Mouse (Mus musculus): ENCODE data around the gene Chtop. TPM values are rescaled to one million over a fixed set of nuclear protein-coding genes. Genes with fewer than 3 reads are reported as not detected.

Gene Chtop
- polyA plus RNA-seq, 1 experiment from 2014 or later = 210 TPM

DNA sequence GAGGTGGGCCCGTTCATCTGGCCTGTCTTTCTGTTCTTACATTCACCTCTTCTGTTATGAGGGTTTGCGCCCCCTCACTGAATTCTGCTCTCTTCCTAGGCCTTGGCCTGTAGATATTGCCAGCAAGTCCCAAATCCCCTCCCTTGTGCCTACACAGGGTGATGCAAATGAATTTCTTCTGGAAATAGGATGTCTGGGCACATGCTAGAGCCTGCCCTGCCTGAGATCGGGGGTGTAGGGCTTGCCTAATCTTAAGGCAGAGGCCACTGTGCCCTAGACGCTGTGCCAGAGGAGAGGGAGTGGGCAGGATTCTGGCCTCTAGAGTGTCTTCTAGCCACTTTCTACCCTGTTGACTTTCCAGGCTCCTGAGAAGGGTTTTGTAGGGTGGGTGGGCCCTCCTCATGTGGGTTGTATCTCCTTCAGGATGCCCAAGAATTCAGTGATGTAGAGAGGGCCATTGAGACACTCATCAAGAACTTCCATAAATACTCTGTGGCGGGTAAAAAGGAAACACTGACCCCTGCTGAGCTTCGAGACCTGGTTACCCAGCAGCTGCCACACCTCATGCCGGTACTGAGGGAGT, 18.1 kb upstream of the Chtop start:
- Histone ChIP-seq H3K4me3 (replicated peaks) (no peak overlapping the region), H3K36me3 (no peaks in the 10 kb centered on the region), H3K4me1 (replicated peaks) (no peaks in the 10 kb centered on the region), H3K9me3 (no peaks in the 10 kb centered on the region), H3K27me3 (0 out of 2 replicates have a peak, but pooled peaks cover 7% of the 10 kb centered on the region), H3K9ac (replicated peaks) (no peak overlapping the region), H3K27ac (no peak overlapping the region), H3K4me2 (no peak overlapping the region)
- ATAC-seq (ENCODE audit: insufficient number of reproducible peaks, insufficient read depth, low FRiP score, low TSS enrichment, low read depth) = no peak
- WGBS = 90% methylated on average over 7 of the region's 7 CpGs

DNA sequence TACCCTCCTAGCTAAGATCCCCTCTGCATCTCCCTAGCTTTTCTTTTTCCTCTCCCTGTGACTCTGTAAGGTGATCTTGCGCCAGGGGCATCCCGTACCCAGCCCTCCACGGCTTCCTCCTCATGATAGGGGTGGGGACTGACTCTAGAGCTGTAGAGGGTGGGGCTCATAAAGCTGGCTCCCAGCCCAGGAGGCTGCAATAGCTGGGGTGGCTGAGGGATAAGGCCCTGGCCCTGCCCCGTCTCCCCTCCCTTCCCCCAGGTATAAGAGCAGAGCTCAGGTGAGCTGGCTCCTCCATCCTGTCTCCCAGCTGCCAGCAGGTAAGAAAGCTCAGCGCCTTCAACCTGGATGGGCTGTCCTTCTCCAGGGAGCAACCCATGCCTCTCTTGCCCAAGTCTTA, 17.3 kb upstream of the Chtop start, which contains the start of gene S100a14:
Gene S100a14, plus strand, starts transcription at position 277 of the 400 bp plus-strand sequence.
- Histone ChIP-seq H3K27me3 (0 out of 2 replicates have a peak, but pooled peaks cover 7% of the 10 kb centered on the region), H3K27ac (no peak within 1 kb of the TSS), H3K36me3 (no peaks in the 10 kb centered on the region), H3K9me3 (no peaks in the 10 kb centered on the region), H3K4me1 (replicated peaks) (no peaks in the 10 kb centered on the region), H3K9ac (replicated peaks) (no peak within 1 kb of the TSS), H3K4me2 (no peak within 1 kb of the TSS), H3K4me3 (replicated peaks) (no peak within 1 kb of the TSS)
- ATAC-seq (ENCODE audit: insufficient number of reproducible peaks, insufficient read depth, low FRiP score, low TSS enrichment, low read depth) = no peak
- WGBS = 65% methylated on average over 5 of the region's 5 CpGs

DNA sequence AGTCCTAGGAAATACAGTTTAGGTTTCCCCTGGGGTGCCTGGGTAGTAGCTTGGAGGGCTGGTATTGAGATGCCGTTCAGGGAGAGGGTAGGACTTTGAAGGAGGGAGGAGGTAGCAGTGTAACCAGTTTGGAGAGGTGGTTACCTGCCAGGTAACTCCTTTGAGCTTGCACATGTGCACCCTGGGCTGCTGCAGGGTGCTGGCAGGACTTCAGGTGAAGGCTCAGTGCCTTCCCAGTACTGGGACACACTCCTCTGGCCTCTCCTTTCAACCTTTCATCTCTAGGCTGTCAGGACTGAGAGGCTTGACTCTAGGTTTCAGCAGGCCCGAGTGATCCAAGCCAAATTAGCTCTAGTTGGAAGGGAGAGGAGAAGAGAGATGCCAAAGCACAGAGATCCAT, 16.8 kb upstream of the Chtop start:
- H3K9me3 ChIP-seq = no peaks in the 10 kb centered on the region
- H3K27me3 ChIP-seq = 0 out of 2 replicates have a peak, but pooled peaks cover 7% of the 10 kb centered on the region
- no peaks in the 10 kb centered on the region for H3K4me1 ChIP-seq (replicated peaks)
- no peak overlapping the region for H3K4me2 ChIP-seq
- H3K27ac ChIP-seq = no peak overlapping the region
- no peak for ATAC-seq (ENCODE audit: insufficient number of reproducible peaks, insufficient read depth, low FRiP score, low TSS enrichment, low read depth)
- H3K36me3 ChIP-seq = no peaks in the 10 kb centered on the region
- no peak overlapping the region for H3K4me3 ChIP-seq (replicated peaks)
- 69% methylated on average over 2 of the region's 2 CpGs for WGBS
- no peak overlapping the region for H3K9ac ChIP-seq (replicated peaks)

- Histone ChIP-seq H3K27me3 (0 out of 2 replicates have a peak, but pooled peaks cover 7% of the 10 kb centered on the region), H3K4me1 (replicated peaks) (no peaks in the 10 kb centered on the region), H3K27ac (no peak overlapping the region), H3K4me2 (no peak overlapping the region), H3K9me3 (no peaks in the 10 kb centered on the region), H3K9ac (replicated peaks) (no peak overlapping the region), H3K36me3 (no peaks in the 10 kb centered on the region), H3K4me3 (replicated peaks) (no peak overlapping the region)
- ATAC-seq (ENCODE audit: insufficient number of reproducible peaks, insufficient read depth, low FRiP score, low TSS enrichment, low read depth) = no peak
- 69% methylated on average over 4 of the region's 4 CpGs for WGBS
These were observed 16.1 kb upstream of the Chtop start for GRCm38 (mm10) chr3:90525421-90525820.

GRCm38 (mm10) chr3:90517711-90518110, 8.4 kb upstream of the Chtop start:
- no peak for ATAC-seq (ENCODE audit: insufficient number of reproducible peaks, insufficient read depth, low FRiP score, low TSS enrichment, low read depth)
- H3K4me3 ChIP-seq (replicated peaks) = no peak overlapping the region
- no peaks in the 10 kb centered on the region for H3K36me3 ChIP-seq
- no peaks in the 10 kb centered on the region for H3K9me3 ChIP-seq
- H3K27ac ChIP-seq = no peak overlapping the region
- peaks cover 17% of the 10 kb centered on the region for H3K27me3 ChIP-seq
- H3K9ac ChIP-seq (replicated peaks) = no peak overlapping the region
- 81% methylated on average over 4 of the region's 4 CpGs for WGBS
- no peak overlapping the region for H3K4me2 ChIP-seq
- H3K4me1 ChIP-seq (replicated peaks) = peaks cover 11% of the 10 kb centered on the region; the same call in 1 of the 2 replicates

DNA sequence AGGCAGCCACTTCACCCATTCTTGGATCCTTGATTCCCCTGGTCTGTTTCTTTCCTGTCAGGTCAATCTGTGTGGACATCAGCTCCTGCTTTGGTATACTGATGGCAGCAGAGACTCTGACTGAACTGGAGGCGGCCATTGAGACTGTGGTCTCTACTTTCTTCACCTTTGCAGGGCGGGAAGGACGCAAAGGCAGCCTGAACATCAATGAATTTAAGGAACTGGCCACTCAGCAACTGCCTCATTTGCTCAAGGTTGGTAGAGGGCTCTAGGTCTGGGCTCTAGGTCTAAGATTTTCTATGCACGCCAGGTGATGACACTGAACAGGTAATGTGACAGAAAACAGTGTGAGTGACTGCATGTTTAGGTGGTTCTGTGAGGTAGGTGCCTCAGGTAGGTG, 6.5 kb upstream of the Chtop start:
- H3K9ac ChIP-seq (replicated peaks) = no peak overlapping the region
- no peaks in the 10 kb centered on the region for H3K9me3 ChIP-seq
- WGBS = 87% methylated on average over 4 of the region's 4 CpGs
- peaks cover 11% of the 10 kb centered on the region; the same call in 1 of the 2 replicates for H3K4me1 ChIP-seq (replicated peaks)
- no peak overlapping the region for H3K4me3 ChIP-seq (replicated peaks)
- no peak overlapping the region for H3K27ac ChIP-seq
- H3K36me3 ChIP-seq = 0 out of 2 replicates have a peak, but pooled peaks cover 4% of the 10 kb centered on the region
- H3K4me2 ChIP-seq = no peak overlapping the region
- no peak for ATAC-seq (ENCODE audit: insufficient number of reproducible peaks, insufficient read depth, low FRiP score, low TSS enrichment, low read depth)
- peaks cover 25% of the 10 kb centered on the region for H3K27me3 ChIP-seq

DNA sequence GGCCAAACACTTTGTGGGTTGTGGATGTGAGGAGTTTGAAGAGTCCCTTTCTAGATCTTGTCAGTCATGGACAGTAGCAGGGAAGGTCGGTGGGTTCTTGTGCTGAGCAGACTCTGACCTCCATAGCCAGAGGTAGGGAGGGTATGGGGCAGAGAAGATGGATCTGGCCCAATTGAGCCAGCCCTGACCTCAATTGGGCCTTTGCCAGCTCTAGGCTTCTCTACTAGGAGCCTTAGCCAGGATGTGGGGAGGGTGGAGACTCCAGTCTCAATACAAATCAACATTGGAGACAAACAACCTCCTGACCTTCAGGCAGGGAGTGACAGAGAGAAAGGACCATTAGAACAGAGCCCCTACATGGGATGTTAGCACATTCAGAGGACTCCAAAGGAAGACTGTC, 5.9 kb upstream of the Chtop start:
- ATAC-seq (ENCODE audit: insufficient number of reproducible peaks, insufficient read depth, low FRiP score, low TSS enrichment, low read depth) = 0 out of 2 replicates have a peak, but pooled peaks have one; percentile 11
- Histone ChIP-seq H3K27me3 (peaks cover 25% of the 10 kb centered on the region), H3K4me1 (replicated peaks) (peaks cover 11% of the 10 kb centered on the region; the same call in 1 of the 2 replicates), H3K27ac (no peak overlapping the region), H3K36me3 (0 out of 2 replicates have a peak, but pooled peaks cover 4% of the 10 kb centered on the region), H3K9ac (replicated peaks) (peak overlapping the region; percentile 46; the same call in 1 of the 2 replicates), H3K4me2 (peak overlapping the region; percentile 74), H3K9me3 (no peaks in the 10 kb centered on the region), H3K4me3 (replicated peaks) (peak overlapping the region; percentile 35)
- WGBS = 42% methylated on average over 1 of the region's 1 CpGs

GRCm38 (mm10) chr3:90514691-90515090, 5.4 kb upstream of the Chtop start:
- 2% methylated on average over 10 of the region's 10 CpGs for WGBS
- Histone ChIP-seq H3K4me1 (replicated peaks) (peaks cover 11% of the 10 kb centered on the region; the same call in 1 of the 2 replicates), H3K9ac (replicated peaks) (peak overlapping the region; percentile 46; the same call in 1 of the 2 replicates), H3K4me3 (replicated peaks) (peak overlapping the region; percentile 35), H3K27me3 (peaks cover 25% of the 10 kb centered on the region), H3K4me2 (peak overlapping the region; percentile 74), H3K9me3 (no peaks in the 10 kb centered on the region), H3K27ac (no peak overlapping the region), H3K36me3 (0 out of 2 replicates have a peak, but pooled peaks cover 4% of the 10 kb centered on the region)
- peak; percentile 56; the same call in 1 of the 2 replicates for ATAC-seq (ENCODE audit: insufficient number of reproducible peaks, insufficient read depth, low FRiP score, low TSS enrichment, low read depth)

DNA sequence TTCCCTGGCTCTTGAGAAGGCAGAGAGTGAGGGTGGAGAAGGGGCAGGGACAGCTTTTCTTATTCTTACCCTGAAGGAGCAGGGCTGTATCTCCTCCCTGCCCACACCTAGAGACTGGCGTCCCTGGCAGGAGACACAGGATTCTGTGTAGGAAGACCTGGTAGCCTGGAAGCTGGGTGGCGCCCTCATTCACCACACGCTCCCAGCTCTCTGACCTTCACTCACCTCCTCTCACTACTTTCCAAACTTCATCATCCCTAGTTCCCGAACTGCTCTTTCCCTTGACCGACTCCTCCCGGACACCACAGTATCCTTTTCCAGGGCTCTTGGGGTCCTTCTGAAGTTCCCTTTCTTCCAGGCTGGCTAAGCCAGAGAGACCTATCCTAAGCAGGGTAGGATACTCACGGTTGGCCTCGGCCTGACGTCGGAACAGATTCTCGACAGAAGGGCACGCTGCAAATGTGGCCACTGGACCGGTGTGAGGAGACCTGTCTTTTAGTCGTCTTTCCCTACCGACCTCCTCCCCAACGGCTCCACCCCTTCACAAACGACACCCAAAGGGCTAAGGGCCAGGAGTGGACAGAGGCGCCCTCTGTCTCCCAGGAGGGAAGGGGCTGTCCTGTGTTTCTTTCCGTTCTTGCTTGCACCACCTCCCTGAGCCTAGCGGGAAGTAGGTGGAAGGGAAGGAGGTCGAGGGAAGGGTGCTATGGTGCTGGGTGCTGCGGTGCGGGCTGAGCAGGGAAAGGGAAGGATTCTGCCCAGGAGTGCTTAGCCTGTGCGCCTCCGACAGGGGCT, 4.7 kb upstream of the Chtop start, which contains the start of the genes S100a1 and S100a13:
Gene S100a1, minus strand, starts transcription at position 597 of the 795 bp plus-strand sequence.
Gene S100a13, plus strand, starts transcription at position 640 of the 795 bp plus-strand sequence.
- H3K4me3 ChIP-seq (replicated peaks) = peak within 1 kb of the TSS; percentile 35
- H3K27ac ChIP-seq = no peak within 1 kb of the TSS
- H3K4me1 ChIP-seq (replicated peaks) = peaks cover 11% of the 10 kb centered on the region; the same call in 1 of the 2 replicates
- peak within 1 kb of the TSS; percentile 46 for H3K9ac ChIP-seq (replicated peaks)
- H3K27me3 ChIP-seq = peaks cover 25% of the 10 kb centered on the region
- WGBS = 5% methylated on average over 25 of the region's 25 CpGs
- H3K4me2 ChIP-seq = peak within 1 kb of the TSS; percentile 74
- H3K9me3 ChIP-seq = no peaks in the 10 kb centered on the region
- ATAC-seq (ENCODE audit: insufficient number of reproducible peaks, insufficient read depth, low FRiP score, low TSS enrichment, low read depth) = no peak
- 0 out of 2 replicates have a peak, but pooled peaks cover 4% of the 10 kb centered on the region for H3K36me3 ChIP-seq

- peaks cover 25% of the 10 kb centered on the region for H3K27me3 ChIP-seq
- 77% methylated on average over 9 of the region's 9 CpGs for WGBS
- H3K4me2 ChIP-seq = 0 out of 2 replicates have a peak overlapping the region, but pooled peaks have one; percentile 74
- no peaks in the 10 kb centered on the region for H3K9me3 ChIP-seq
- no peak overlapping the region for H3K27ac ChIP-seq
- no peak overlapping the region for H3K9ac ChIP-seq (replicated peaks)
- H3K4me1 ChIP-seq (replicated peaks) = peaks cover 14% of the 10 kb centered on the region
- ATAC-seq (ENCODE audit: insufficient number of reproducible peaks, insufficient read depth, low FRiP score, low TSS enrichment, low read depth) = no peak
- no peak overlapping the region for H3K4me3 ChIP-seq (replicated peaks)
- H3K36me3 ChIP-seq = 0 out of 2 replicates have a peak, but pooled peaks cover 4% of the 10 kb centered on the region
These were observed 3.8 kb upstream of the Chtop start for GRCm38 (mm10) chr3:90512948-90513642.
